7 mouse cellular contexts compared by ENCODE assay signal in the genomic region with DNA sequence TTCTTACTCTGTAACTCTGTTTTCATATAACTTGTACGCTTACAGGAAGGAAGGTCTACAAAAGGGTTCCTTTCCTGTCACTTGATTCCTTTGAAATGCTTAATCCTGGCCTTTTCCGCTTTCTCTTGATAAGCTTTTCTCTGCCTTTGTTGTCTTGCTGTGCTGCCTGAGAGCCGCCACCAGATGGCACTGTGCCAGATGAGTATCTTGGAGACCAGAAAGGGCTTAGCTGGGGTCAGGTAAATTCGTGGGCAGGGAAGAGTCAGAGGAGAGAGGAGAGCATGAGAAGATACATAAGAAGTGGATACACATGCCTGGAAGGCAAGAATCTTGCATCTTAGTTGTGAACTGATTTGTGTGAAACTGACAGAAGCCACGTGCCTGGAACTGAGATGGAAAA. TPM values are rescaled to one million over a fixed set of nuclear protein-coding genes. Genes with fewer than 3 reads are reported as not detected.
DNase-seq lines count a peak whose midpoint lies in the region; TF ChIP-seq lines count a peak whose summit lies in the region.

No protein-coding gene starts in this region.

- DNase-seq in CD8-positive naive resting alpha-beta T cell, adult 2 months (ENCODE audit: low read depth in 2 of 2, low spot score in 2 of 2) = peak; percentile 10 to 30
- DNase-seq in MEL (ENCODE audit: low read depth, low spot score) = peak; percentile 36
- DNase-seq in cerebellum, adult 9-10 months = peak; percentile 13
- peak; percentile 34 to 67 for DNase-seq in gastrocnemius, postnatal 4 days (ENCODE audit: low spot score in 2 of 2)
- DNase-seq in layer of hippocampus, adult 9-10 months (ENCODE audit: low spot score) = peak; percentile 18
- peak; percentile 80 for DNase-seq in midbrain, embryonic 10.5 days (ENCODE audit: low spot score)
- DNase-seq in spleen, postnatal 4 days (ENCODE audit: low spot score in 2 of 2) = peak; percentile 31 to 69

- H3K27ac ChIP-seq in MEL (ENCODE audit: control insufficient read depth, low read depth, low read length) = no peak overlapping the region
- peak overlapping the region; percentile 57; the same call in 1 of the 2 replicates for H3K27ac ChIP-seq in midbrain, embryonic 10.5 days (replicated peaks)

- no peaks in the 10 kb centered on the region for H3K36me3 ChIP-seq in MEL (ENCODE audit: control insufficient read depth in 1 of 2, insufficient read depth in 2 of 2, low read length in 2 of 2)
- no peaks in the 10 kb centered on the region for H3K36me3 ChIP-seq in midbrain, embryonic 10.5 days

- peak; percentile 35 for TF ChIP-seq RAD21 in MEL (IDR thresholded peaks at IDR 0.05; ENCODE audit: low read depth, low read length)

- no peaks in the 10 kb centered on the region for H3K79me2 ChIP-seq in MEL (ENCODE audit: control insufficient read depth, insufficient read depth, low read length, poor library complexity)

- 14% methylated on average over 5 of the region's 5 CpGs for WGBS in midbrain, embryonic 10.5 days

- no peak for TF ChIP-seq POLR2A in MEL (IDR thresholded peaks at IDR 0.05; ENCODE audit: control insufficient read depth in 1 of 2, insufficient read depth in 1 of 2, low read depth in 1 of 2, low read length in 2 of 2, poor library complexity in 1 of 2)

- H3K9me3 ChIP-seq in MEL (replicated peaks; ENCODE audit: insufficient read depth, low read length) = no peaks in the 10 kb centered on the region
- H3K9me3 ChIP-seq in midbrain, embryonic 10.5 days (replicated peaks) = no peaks in the 10 kb centered on the region

- TF ChIP-seq EP300 in MEL (IDR thresholded peaks at IDR 0.05; ENCODE audit: low read depth in 1 of 2, low read length in 2 of 2) = no peak

- no peak overlapping the region for H3K9ac ChIP-seq in MEL (ENCODE audit: control insufficient read depth, low read depth, low read length, poor library complexity, severe bottlenecking)

- H3K4me3 ChIP-seq in MEL (ENCODE audit: control insufficient read depth in 1 of 2, insufficient read depth in 1 of 2, low read depth in 2 of 2, low read length in 2 of 2) = no peak overlapping the region
- H3K4me3 ChIP-seq in midbrain, embryonic 10.5 days = no peak overlapping the region

- H3K4me1 ChIP-seq in MEL (ENCODE audit: control insufficient read depth in 1 of 2, insufficient read depth in 2 of 2, low read length in 2 of 2) = no peaks in the 10 kb centered on the region
- H3K4me1 ChIP-seq in midbrain, embryonic 10.5 days = peaks cover 17% of the 10 kb centered on the region

- peak; percentile 48 to 81 (median 63) for TF ChIP-seq CTCF in MEL (IDR thresholded peaks at IDR 0.05 in 2 of 3, conservative IDR thresholded peaks at IDR 0.05 in 1 of 3; ENCODE audit: control insufficient read depth in 1 of 3, insufficient read depth in 1 of 3, low read depth in 2 of 3, low read length in 3 of 3, poor library complexity in 1 of 3, severe bottlenecking in 1 of 3)

- H3K27me3 ChIP-seq in MEL (ENCODE audit: control insufficient read depth in 1 of 2, insufficient read depth in 2 of 2, low read length in 2 of 2) = no peaks in the 10 kb centered on the region
- H3K27me3 ChIP-seq in midbrain, embryonic 10.5 days (ENCODE audit: low read depth, poor library complexity, severe bottlenecking) = peaks cover 26% of the 10 kb centered on the region; the same call in 1 of the 2 replicates

TF ChIP-seq in MEL, 35 proteins besides CTCF, POLR2A, EP300 and RAD21:
- TF ChIP-seq USF1 (IDR thresholded peaks at IDR 0.05; ENCODE audit: low read depth, low read length) = no peak
- peak; percentile 76 for TF ChIP-seq SMC3 (IDR thresholded peaks at IDR 0.05; ENCODE audit: low read depth, low read length)

RNA-seq across cellular contexts. Expression of gene St8sia2, which starts 11.5 kb away (rescaled TPM):
- total RNA-seq in MEL (2012; rRNA removed) = not detected in 2 replicates
- not detected for polyA plus RNA-seq in MEL (2012; ENCODE audit: insufficient read depth in 1 of 2, insufficient read length in 2 of 2, low read depth in 1 of 2, low replicate concordance in 2 of 2, missing spikeins in 1 of 2)
- 1 to 10 TPM; 6.5 to 7.7 TPM for total RNA-seq in gastrocnemius, postnatal 4 days (2021)
- 17.3 and 26.9 TPM in 2 replicates for polyA plus RNA-seq in midbrain, embryonic 10.5 days (2016; fragmentation: Nextera tagmentation; extraction: Ambion mirVana)

Comparison
In these comparisons a context has a peak if more than half of its experiments do, and no peak if none do; other contexts are left out.
1. DNase-seq: peak in every context shown above with its lines; median percentile 80 in midbrain, embryonic 10.5 days; 50 in gastrocnemius, postnatal 4 days; 50 in spleen, postnatal 4 days; 36 in MEL; 20 in CD8-positive naive resting alpha-beta T cell, adult 2 months; 18 in layer of hippocampus, adult 9-10 months; 13 in cerebellum, adult 9-10 months.